Mouse (Mus musculus): ENCODE measurements at regions not wholly inside any gene's neighbourhood (a gene's known extent, or its start where the extent isn't known, plus 50 kb on each side); places are given as distances from the start of the nearest gene placed in this dataset.

- no peak for TF ChIP-seq GATA1 (IDR thresholded peaks at IDR 0.05; ENCODE audit: low read length)
- no peak for TF ChIP-seq TAL1 (IDR thresholded peaks at IDR 0.05; ENCODE audit: low read length)
These were observed 115.2 kb upstream of the Arhgap18 start for GRCm38 (mm10) chr10:26638056-26638455.
